Mouse (Mus musculus): ENCODE measurements around the gene Chrd. TPM values are rescaled to one million over a fixed set of nuclear protein-coding genes. Genes with fewer than 3 reads are reported as not detected.

The Chrd gene
- polyA plus RNA-seq (2012; fragmentation: generic; extraction: Trizol) = 1 to 10 TPM in 1 of 2 experiments, under 1 TPM in 1; 0.33 to 4.7 TPM

DNA sequence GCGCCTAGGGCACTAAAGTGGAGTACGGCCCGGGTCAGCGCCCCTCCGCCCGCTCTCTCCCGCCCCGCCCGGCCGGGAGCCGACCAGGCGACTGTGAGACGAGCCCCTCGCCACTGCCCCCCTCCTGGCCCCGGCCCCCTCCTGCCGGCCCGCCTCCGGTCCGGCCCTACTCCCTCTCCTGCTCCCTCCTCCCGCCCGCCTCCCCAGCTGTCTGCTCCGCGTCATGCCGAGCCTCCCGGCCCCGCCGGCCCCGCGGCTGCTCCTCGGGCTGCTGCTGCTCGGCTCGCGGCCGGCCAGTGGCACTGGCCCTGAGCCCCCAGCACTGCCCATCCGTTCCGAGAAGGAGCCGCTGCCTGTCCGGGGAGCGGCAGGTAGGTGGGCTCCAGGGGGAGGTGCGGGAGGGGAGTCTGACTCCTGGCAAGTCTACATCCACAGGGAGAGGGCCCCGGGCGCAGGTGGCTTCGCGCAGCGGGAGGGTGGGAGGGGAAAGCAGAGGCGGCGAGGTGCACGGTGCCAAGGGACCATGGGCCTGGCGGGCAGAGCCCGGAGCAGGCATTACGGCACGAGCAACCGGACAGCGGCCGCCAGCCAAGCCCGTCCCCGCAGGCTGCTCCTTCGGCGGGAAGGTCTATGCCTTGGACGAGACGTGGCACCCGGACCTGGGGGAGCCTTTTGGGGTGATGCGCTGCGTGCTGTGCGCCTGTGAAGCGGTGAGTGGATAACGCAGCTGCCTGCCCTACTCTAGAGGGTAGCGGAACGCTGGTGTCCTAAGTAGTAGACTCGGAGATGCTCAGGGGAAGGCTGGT lies at the start of gene Chrd:
Chrd (plus strand) TSS at position 203 of the 806 bp plus-strand sequence.

DNA sequence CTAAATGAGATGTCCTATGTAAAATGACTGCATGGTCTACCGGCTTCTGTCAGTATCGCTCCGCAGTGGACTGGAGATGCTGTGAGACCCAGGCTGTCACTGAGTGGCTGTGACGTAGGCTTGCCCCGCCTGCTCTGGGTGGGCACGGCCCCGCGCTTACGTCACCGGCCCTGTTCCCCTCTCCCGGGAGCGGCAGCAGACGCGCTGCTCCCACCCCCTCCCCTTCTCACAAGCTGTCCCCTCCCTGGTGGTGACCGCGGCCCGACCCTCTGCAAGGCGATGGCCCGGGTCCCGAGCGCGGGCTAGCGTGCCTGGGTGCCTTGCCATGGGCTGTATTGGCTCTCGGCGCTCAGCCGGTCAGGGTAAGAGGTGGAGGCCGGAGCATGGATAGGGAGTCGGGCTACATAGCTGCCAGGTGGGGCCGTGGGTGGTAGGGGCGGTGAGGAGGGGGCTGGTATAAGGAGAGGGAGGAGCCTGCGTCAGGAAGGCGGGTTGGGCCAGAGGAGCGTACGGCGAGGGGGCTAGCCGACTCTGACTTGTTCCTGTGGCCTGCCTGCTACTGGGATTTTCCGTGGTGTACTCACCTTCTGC lies 39.7 kb upstream of the Chrd start, which contains the start of gene Fam131a:
Fam131a (plus strand) TSS at position 131 of the 591 bp plus-strand sequence.

DNA sequence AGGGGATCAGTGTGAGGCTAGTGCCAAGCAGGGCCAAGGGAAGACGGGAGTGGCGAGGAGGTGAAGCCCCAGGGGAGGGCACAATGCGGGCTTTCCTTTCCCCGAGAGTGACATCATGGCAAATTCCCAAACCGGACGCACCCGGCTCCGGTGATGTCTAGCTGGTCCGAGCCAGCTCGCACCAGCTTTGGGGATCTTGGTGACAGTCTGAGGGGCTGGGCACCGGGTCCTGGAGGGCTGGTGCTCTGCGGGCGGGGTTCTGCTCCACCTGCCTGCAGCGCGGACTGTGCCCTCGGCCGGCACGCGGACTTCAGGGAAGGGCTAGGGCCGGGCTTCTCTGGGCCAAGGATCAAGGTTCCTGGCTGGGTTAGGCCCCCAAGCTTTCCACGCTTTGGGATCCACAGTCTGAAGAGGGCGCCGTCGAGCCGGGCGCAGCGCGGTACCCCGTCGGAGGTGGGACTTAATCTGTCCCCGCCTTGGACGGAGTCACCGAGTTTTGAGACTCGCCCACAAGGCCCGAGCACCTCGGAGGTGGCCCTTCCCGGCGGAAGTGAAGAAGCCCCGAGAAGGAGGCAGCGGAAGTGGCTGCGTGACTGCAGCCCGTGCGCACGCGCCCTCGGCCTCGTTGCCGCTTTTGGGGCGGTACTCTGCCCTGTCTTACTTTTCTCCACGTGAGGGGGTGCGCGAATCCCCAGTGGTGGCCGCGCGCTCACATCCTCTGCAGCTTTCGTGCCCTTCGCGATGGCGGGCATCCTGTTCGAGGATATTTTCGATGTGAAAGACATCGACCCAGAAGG lies 15.5 kb upstream of the Chrd start, which contains the start of the genes Polr2h and Clcn2:
Polr2h (plus strand) TSS at position 485 of the 797 bp plus-strand sequence.
Clcn2 (minus strand) TSS at position 566 of the 797 bp plus-strand sequence.

DNA sequence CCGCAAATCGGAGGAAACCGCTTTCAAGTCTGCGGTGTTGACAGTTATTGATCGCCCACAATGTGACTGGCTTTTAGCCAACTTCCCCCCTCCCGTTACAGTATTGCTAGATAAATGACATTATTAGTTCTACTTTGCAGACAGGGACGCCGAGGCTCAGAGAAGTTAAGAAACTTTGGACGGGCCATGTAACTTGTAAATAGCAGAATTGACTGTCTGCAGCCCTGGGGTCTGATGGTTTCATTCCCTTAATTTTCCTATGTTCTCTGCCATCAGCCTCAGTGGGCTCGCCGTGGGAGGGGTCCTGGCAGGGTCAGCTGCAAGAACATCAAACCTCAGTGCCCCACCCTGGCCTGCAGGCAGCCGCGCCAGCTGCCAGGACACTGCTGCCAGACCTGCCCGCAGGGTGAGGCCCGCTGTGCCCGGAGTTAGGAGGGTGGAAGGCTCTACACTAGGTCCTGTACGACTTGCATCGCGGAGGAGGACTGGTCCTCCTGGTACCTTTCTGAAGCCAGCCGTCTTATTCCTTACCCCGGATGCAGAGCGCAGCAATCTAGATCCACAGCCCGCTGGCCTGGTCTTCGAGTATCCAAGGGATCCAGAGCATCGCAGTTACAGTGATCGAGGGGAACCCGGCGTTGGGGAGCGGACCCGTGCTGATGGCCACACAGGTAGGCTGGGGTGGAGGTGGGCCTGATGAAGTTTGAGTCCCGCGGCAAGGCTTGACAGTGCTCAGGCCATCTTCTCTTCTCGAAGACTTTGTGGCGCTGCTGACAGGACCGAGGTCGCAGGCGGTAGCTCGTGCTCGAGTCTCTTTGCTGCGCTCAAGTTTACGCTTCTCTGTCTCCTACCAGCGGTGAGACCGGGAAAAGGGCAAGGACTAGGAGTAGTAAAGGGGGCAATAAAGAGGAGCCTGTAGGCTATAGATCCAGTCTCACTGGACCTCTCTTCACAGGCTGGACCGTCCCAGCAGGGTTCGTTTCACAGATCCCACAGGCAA lies 1.1 kb downstream of the Chrd start, which contains the start of gene Thpo:
Thpo (minus strand) TSS at position 781 of the 1,000 bp plus-strand sequence.

Other genes with a start within 250 kb of the Chrd start
- 100 to 1,000 TPM in 1 of 2 experiments, 10 to 100 TPM in 1; 71.0 to 162 TPM for gene Eif2b5, start 234.3 kb upstream of the Chrd start, polyA plus RNA-seq (2012; fragmentation: generic; extraction: Trizol)
- 10 to 100 TPM in 1 of 2 experiments, 1 to 10 TPM in 1; 4.9 to 25.9 TPM for gene Dvl3, start 216.1 kb upstream of the Chrd start, polyA plus RNA-seq (2012; fragmentation: generic; extraction: Trizol)
- gene Ap2m1, start 197.6 kb upstream of the Chrd start, polyA plus RNA-seq (2012; fragmentation: generic; extraction: Trizol) = 100 to 1,000 TPM; 391 to 480 TPM
- 10 to 100 TPM; 32.1 to 35.4 TPM for gene Abcf3, start 184.6 kb upstream of the Chrd start, polyA plus RNA-seq (2012; fragmentation: generic; extraction: Trizol)
- under 1 TPM; 0.04 TPM for gene Vwa5b2, start 143.7 kb upstream of the Chrd start, polyA plus RNA-seq (2012; fragmentation: generic; extraction: Trizol)
- gene Eef1akmt4, start 121.5 kb upstream of the Chrd start, polyA plus RNA-seq (2012; fragmentation: generic; extraction: Trizol) = 10 to 100 TPM; 11.0 to 40.1 TPM
- not detected for gene Gm49333, start 121.5 kb upstream of the Chrd start, polyA plus RNA-seq (2012; fragmentation: generic; extraction: Trizol)
- 10 to 100 TPM; 15.6 to 35.6 TPM for gene Alg3, start 121.4 kb upstream of the Chrd start, polyA plus RNA-seq (2012; fragmentation: generic; extraction: Trizol)
- 10 to 100 TPM; 10.8 to 15.4 TPM for gene Camk2n2, start 111.8 kb upstream of the Chrd start, polyA plus RNA-seq (2012; fragmentation: generic; extraction: Trizol)
- gene Ece2, start 103.3 kb upstream of the Chrd start, polyA plus RNA-seq (2012; fragmentation: generic; extraction: Trizol) = 1 to 10 TPM; 1.1 to 4.3 TPM
- 100 to 1,000 TPM; 151 to 214 TPM for gene Psmd2, start 81.5 kb upstream of the Chrd start, polyA plus RNA-seq (2012; fragmentation: generic; extraction: Trizol)
- gene Eif4g1, start 64.8 kb upstream of the Chrd start, polyA plus RNA-seq (2012; fragmentation: generic; extraction: Trizol) = 100 to 1,000 TPM; 119 to 126 TPM
- gene Fam131a, start 39.9 kb upstream of the Chrd start, polyA plus RNA-seq (2012; fragmentation: generic; extraction: Trizol) = under 1 TPM; 0.01 to 0.08 TPM
- gene Polr2h, start 15.5 kb upstream of the Chrd start, polyA plus RNA-seq (2012; fragmentation: generic; extraction: Trizol) = 10 to 100 TPM; 49.2 to 81.5 TPM
- gene Clcn2, start 15.4 kb upstream of the Chrd start, polyA plus RNA-seq (2012; fragmentation: generic; extraction: Trizol) = 10 to 100 TPM in 1 of 2 experiments, 1 to 10 TPM in 1; 1.7 to 11.4 TPM
- gene Thpo, start 1.4 kb downstream of the Chrd start, polyA plus RNA-seq (2012; fragmentation: generic; extraction: Trizol) = 1 to 10 TPM in 1 of 2 experiments, under 1 TPM in 1; 0.70 to 1.2 TPM

Measured in C3H10T1/2 (cell line).